Mouse (Mus musculus) c-Kit-negative CD71-positive TER-119-positive erythroid progenitor cells, embryonic 14.5 days (primary cell): ENCODE measurements around the gene Fam120c.
"Not testable (repeated sequence)": the region's sequence is repeated elsewhere in the genome, so short reads cannot be mapped to it uniquely, and the experiment has no call there.

Experiments
- DNase-seq: peaks from one replicate; pipeline ENCODE4 v3.0.0-alpha.2; 2013; ENCODE audit warnings: low read depth, low spot score

Fam120c gene

DNA sequence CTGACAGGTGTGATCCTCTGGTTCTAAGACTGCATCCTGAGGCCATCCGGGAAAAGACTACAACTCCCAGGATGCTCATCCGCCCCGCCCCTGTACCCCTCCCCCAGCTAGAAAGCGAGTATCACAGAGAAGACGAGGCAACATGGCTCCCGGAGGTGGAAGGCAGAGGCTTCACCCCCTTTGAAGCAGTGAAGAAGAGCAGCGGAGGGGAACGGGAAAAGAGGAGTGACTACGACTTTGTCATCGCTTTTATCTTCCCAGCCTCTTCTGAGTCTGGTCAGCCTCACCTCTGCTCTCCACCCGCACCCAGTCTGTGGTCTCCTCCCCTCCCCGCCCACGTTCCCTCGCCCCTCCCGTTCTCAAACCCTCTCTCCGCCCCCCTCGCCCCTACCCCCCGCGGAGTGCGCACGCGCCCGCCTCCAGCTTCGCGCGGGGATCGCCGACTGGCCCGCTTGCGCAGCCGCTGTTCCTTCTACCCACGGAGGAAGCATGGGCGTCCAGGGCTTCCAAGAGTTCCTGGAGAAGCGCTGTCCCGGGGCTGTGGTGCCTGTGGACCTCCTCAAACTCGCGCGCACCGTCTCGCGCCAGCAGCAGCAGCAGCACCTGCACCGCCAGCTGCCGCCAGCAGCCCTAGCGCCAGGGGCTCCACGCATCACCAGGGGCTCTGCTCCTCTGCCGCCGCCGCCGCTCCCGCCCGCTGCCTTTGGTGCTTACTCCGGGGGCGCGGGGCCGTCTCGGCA, at the start of gene Fam120c:
TSS of gene Fam120c (plus strand) at position 415 of the 740 bp plus-strand sequence.
- peak; percentile 32 for DNase-seq

DNA sequence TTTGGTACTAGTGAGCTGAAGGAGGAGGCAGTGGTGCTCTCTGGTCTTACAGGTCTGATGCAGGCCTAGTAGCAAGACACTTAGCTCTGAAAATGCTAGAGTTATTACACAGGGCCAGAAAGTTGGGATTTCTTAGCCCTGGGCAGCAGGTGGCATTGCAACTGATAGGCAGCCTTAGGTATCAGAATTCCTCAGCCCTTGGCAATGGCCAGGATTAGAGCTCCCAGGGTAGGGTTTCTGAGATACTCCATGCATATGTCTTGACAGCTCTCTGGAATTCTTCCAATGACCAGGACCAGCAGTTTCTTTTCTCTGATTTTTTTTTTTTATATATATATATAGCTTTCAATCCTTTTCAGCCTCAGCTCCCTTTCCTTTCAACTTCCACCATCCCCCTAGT, 45.6 kb upstream of the Fam120c start:
- DNase-seq: no peak

DNA sequence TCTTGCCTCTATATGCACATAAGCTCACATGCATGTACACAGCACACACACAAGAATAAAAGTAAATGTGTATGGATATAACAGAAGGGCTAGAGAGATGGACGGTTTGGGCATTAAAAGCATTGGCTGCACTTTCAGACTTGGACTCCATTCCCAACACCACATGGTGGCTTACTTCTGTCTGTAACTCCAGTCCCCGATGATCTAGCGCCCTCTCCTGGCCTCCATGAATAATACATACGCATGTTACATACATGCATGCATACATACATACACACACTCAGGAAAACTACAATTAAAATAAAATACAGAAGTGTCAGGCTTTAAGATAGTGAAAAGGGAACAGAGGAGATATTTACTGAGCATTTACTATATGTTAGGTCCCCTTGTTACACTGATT, 30.2 kb upstream of the Fam120c start:
- no peak for DNase-seq

DNA sequence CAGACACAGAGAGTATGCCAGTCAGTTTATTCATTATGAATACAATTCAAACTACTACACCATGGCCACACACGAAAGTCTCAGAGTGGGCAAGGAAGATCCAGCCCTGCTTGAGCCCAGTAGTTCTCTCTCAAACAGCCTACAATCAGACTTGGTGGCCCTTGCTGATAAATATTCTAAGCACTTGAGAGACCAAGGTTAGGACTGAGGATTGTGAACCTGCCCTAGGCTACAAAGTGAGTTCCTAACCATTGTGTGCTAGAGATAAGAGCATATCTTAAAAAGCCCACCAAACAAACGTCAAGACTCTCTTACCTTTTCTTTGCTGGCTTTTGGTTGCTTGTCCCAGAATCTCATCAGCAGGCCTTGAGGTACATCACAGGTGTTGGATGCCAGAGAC, 10.4 kb upstream of the Fam120c start:
- no peak for DNase-seq

GRCm38 (mm10) chrX:151337804-151338203, 6.2 kb upstream of the Fam120c start:
- no peak for DNase-seq

DNA sequence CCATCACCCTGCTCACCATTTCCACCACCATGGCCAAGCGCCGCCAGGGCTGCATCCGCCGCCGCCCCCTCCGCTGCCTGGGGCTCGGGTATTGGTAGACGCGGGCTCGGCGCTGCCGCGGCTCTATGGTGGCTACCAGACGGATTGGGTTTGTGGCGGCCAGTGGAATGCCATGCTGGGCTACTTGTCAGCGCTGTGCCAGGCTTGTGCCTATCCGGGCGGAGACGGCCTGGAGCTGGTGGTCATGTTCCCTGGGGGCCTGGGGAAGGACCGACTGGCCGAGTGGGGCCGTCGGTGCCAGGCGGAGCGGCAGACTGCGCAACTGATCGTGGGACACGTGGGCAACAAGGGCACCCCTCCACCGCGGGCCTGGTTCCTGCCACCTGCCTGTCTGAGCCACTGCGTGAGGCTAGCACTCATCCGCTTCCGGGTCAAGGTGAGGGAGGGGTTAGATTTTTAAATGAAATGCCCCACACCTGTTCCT, 568 bp downstream of the Fam120c start:
- peak; percentile 6 for DNase-seq

DNA sequence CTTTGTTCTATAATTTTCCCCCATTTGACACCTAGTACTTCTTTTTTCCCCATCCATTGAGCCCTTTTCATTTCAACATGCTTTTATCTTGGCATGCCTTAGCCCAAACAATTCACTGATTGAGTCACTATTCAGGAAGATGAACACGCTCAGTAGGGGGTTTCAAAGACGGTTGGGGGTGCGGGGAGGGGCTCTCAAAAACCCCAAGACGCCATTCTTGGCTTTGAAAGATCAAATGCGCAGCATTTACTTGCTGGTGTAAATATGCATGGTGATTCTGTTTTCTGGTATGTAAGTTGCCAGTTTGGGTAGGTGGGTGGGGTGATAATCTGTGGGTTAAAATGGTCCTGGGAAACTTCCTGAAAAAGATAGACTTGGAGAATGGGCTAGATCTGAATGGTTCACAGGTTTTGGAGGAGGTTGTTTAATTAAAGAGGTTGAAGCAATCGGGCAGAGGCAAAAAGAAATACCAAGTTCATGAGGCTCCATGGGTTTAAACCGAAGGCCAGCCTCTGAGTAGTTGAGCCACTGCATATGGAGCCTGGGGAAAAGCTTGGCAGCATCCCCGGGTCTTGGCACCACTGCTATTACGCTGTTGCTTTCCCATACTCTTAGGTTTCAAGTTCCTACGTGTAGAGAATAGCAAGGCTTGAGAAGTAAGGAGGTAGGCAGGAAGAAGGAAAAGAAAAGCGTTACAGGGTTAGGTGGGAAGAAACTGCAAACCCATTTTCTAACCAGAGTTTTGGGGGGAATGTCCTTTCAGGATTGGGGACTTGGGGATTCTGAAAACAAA, 1.6 kb downstream of the Fam120c start:
- DNase-seq: no peak

DNA sequence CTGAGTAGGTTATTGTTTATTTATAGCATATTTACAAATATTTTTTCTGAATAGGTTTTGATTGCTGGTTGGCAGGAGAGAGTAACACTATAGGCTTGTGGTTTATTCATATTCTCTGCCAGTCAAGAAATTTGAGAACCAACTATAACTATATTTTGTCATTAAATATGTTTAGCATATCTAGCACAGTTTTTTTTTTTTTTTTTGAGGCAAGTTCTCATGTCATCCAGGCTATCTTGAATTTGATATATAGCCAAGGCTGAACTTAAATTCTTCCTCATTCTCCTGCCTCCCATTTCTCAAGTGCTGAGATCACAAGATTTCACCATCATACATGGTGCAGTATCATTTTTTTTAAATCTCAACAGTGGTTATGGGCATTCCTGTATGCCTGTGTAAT, 3.3 kb downstream of the Fam120c start:
- no peak for DNase-seq

DNA sequence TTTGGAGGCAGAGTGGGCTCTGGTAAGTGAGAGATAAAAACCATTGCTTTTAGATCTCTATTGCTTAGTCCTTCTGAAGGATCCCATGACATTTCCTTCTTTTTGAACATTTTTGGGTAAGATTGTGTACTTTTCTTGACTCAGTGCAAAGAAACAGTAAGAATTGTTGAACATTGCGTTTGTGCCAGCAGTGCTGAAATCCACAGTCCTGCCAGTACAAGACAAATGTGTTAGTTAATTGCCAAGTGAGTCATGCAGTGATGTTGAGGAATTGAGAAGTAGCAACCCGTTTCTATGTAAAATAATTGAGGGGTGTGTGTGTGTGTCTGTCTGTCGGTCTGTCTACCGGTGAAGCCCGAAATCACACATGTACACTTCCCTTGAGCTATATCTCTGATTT, 5.3 kb downstream of the Fam120c start:
- no peak for DNase-seq

- no peak for DNase-seq
These were observed 74.8 kb downstream of the Fam120c start for GRCm38 (mm10) chrX:151418801-151419200.

DNA sequence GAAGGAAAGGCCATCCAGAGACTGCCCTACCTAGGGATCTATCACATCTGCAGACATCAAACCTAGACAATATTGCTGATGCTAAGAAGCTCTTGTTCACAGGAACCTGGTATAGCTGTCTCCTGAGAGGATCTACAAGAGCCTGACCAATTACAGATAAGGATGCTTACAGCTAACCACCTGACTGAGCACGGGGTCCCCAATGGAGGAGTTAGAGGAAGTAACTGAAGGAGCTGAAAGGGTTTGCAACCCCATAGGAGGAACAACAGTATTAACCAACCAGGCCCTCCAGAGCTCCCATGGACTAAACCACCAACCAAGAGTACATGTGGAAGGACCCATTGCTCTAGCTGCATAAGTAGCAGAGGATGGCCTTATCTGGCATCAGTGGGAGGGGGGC, 76.8 kb downstream of the Fam120c start:
- DNase-seq: no peak

- DNase-seq: no peak
These were observed 99.7 kb downstream of the Fam120c start for GRCm38 (mm10) chrX:151443637-151444036.

DNA sequence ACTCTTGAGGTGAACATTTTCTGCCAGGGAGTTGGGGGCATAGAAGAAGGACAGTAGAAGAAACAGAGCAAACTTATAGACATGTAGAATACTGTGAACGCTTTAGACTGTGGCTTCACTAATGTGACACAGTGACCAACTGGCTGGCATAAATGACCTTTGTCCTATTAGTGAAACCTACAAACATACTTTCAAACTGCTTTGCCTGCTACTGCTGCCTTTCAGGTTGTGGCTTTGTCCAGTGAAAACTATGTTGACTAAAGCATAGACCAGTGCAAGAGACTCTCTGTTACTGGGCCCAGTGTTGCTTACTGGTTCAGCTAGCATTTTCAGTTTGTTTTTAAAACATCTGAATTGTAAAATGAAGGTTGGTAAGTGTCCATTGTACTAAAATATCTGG, 100.2 kb downstream of the Fam120c start:
- DNase-seq: no peak

DNA sequence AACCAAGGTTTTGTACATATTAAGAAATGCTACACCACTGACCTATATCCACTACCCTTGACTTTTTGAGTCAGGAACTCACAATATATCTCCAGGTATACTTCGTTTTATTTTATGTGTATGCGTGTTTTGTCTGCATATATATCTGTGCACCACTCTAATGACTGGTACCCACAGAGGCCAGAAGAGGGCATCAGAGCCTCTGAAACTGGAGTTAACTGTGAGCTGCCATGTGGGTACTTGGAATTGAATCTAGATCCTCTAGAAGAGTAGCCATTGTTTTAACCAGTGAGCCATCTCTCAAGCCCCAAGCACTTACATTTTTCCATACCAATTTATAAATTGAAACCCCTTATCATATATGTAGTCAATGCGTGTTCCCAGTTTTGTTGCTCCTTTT, 144.2 kb downstream of the Fam120c start:
- no peak for DNase-seq

GRCm38 (mm10) chrX:151493269-151493668, 149.3 kb downstream of the Fam120c start:
- DNase-seq: not testable (repeated sequence)

- no peak for DNase-seq
These were observed 152.6 kb downstream of the Fam120c start for GRCm38 (mm10) chrX:151496596-151496995.

DNA sequence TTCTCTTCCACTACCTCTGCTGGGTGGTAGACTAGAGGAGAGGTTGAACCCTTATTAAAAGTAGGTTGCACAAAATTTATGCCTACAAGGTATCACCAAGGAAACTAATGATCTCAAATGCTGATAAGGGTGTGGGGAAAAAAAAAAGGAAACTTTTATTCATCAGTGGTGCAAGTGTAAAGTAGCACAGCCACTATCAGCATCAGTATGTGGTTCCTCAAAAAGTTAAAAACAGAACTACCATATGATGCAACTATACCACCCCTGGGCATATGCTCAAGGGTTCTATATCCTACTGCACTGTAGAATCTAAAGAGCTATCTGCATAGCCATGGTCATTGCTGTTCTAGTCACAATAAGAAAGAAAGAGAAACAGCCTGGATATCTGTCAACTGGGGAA, 164.6 kb downstream of the Fam120c start:
- DNase-seq: no peak

DNA sequence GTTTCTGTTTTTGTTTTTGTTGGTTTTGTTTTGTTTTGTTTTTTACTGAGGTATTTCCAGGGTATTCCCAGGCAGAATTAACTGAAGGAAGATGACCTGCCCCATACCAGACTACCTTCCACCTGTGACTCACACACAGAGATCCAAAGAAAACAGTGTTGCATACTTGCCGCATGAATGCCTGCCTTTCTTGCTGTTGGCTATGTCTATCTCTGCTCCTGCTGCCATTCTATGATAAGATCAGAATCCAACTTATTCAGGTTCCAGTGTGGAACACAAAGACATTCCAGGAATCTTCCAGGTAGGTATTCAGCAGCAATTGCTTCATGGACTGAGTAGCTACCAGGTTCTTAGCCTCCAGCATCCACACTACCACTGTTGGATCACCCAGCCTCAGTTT, 165.9 kb downstream of the Fam120c start:
- no peak for DNase-seq

- DNase-seq: no peak
These were observed 169.1 kb downstream of the Fam120c start for GRCm38 (mm10) chrX:151513066-151513465.

GRCm38 (mm10) chrX:151513694-151514093, 169.7 kb downstream of the Fam120c start:
- no peak for DNase-seq

DNA sequence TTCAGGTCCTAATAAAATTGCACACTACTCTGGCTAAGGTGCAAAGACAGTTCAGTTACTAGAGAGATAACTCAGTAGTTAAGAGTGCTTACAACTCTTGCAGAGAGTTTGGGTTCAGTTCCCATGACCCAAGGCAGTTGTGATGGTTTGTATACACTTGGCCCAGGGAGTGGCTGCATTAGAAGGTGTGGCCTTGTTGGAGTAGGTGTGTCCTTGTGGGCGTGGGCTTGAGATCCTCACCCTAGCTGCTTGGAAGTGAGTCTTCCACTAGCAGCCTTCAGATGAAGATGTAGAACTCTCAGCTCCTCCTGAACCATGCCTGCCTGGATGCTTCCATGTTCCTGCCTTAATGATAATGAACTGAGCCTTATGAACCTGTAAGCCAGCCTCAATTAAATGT, 174.2 kb downstream of the Fam120c start:
- peak; percentile 57 for DNase-seq

DNA sequence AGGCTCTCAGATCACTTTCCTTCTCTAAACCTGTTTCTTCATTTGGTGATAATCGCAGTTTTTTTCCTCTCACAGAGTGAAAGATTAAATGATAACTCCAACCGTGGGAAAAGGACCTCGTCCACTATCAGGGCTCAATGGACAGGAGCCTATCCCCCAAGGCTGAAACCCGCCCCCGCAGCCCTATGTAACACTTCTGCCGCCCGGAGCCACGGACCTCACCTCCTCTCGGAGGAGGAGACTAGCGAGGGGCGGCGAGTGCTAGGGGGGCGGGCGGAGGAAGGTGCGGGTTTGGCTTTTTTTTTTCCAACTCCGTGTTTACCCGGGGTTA, 176.1 kb downstream of the Fam120c start:
- no peak for DNase-seq
